Mouse (Mus musculus): ENCODE measurements around the gene M1ap.

The M1ap gene

DNA sequence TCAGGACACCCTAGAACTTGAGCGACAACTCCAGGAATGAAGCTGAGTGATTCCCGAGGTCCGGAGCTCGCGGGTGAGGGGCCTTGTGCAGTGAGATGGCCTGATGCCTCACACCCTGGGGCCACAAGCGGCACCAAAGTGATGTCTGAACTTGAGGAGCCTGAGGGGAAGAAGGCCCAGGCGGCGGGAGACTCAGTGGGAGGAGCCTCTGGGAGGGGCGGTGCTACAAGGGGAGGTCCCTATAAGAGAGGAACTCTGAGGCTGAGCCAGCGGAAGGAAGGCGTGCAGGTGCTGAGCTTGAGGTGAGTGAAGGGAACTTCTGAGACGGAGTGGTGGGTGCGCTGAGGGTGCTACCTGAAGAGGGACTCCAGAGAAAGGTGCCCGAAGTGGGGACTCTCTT lies at the start of gene M1ap:
TSS of gene M1ap (plus strand) at position 252 of the 400 bp plus-strand sequence.
- DNase-seq (ENCODE audit: low spot score) = no peak

DNA sequence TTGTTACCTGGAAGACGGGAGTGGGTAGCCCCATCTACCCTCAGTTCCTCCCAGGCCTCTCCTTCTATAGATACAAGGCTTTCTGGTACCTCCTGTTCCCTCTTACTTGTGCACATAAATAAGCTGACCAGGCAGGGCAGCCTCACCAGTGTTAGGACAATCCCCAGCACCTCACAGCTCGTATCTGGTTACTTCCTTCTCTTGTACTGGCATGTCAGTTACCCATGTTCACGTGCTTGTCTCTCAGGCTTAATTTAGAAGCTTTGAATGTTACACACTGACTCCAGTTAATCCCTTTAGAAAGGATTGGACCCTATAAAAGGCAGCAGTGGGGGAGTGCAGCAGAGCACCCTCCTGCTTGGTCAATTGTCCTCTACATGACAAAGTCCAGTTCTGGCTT lies 49.4 kb upstream of the M1ap start:
- DNase-seq (ENCODE audit: low spot score) = no peak

DNA sequence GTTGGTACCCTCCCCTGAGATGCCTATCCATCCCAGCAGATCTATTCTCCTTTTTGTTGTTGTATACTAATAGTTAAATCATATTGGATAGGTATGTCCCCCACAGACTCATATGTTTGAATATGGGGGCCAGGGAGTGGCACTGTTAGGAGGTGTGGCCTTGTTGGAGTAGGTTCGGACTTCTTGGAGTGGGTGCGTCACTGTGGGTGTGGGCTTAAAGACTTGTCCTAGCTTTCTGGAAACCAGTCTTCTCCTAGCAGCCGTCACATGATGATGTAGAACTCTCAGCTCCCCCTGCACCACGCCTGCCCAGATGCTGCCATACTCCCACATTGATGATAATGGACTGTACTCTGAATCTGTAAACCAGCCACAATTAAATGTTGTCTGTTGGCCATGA lies 48.5 kb upstream of the M1ap start:
- no peak for DNase-seq (ENCODE audit: low spot score)

GRCm38 (mm10) chr6:82898745-82899144 lies 48.0 kb upstream of the M1ap start:
- peak; percentile 15 for DNase-seq (ENCODE audit: low spot score)

DNA sequence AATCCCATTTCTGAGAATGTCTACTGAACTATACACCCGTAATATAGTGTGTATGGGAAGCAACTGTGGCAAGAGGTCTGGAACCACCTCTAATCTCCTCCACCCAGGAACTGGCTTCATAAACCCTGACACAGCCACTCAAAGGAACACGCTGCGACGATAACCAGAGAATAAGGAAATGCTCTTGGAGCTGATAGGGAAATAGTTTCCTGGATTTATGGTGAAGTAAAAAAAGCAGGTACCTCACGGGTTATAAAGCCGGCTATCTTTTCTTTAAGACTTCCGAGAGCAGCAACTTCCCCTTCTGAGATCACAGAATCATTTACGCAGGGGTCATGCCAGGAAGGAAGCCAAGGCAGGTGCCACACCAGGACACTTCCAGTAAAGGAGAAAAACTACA lies 44.1 kb upstream of the M1ap start:
- no peak for DNase-seq (ENCODE audit: low spot score)

GRCm38 (mm10) chr6:82906985-82907384 lies 39.7 kb upstream of the M1ap start:
- no peak for DNase-seq (ENCODE audit: low spot score)

GRCm38 (mm10) chr6:82908034-82908433 lies 38.7 kb upstream of the M1ap start:
- no peak for DNase-seq (ENCODE audit: low spot score)

GRCm38 (mm10) chr6:82909136-82909855 lies 37.4 kb upstream of the M1ap start:
- peak; percentile 62 for DNase-seq (ENCODE audit: low spot score)

DNA sequence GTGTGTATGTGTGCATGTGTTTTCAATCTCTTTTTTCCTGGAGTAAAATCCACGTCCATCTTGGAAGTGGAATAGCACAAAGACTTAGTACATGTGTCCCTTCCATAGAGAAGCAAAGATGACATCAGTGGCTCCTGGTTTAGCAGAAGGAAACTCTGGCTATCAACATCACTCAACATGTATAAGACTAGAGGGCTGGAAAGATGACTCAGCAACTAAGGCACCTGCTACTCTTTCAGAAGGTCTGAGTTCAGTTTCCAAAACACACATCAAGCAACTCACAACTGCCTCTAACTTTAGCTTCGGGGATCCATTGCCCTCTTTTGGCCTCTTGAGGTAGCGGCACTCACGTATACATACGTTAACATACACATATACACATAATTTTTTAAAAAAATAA lies 35.4 kb upstream of the M1ap start:
- no peak for DNase-seq (ENCODE audit: low spot score)

DNA sequence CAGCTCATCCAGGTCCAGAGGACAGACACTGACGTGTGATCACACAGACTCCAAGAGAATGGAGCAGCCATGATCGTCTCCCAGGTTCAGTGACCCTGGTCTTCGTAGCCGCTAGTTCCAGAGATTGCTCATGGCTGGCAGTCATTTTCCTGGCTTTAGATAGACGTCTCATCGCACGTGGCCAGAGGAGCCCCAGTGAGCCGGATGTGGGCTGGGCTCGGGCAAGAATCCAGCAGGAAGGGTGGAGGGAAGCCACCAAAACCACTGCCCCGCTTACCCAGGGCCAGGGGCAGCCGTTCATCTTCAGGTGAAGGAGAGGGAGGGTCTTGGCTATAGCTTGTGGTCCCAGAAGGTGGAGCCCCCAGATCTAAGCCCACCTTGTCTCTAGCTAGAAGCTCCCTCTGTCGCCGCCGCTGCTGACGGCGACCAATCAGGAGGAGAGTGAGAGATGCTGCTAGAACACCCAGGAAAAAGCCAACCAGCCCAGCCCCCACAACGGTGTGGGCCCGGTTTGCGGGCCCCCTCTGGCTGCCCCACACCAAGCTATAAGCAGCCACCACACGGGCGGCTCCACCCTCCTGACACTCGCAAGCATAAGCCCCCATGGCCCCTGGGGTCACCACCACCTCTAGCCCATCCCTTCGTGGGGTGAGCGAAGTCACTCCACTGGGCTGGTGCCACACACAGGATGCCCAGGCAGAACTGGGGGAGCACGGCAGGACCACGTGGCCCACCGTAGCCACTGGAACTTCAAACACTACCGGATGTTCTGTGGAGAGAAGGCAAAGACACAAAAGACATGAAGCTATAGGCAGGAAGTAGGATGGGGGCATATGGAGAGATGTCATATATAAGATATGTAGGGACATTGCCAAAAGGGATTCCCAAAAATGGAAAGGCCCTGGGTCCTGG lies 33.1 kb upstream of the M1ap start:
- DNase-seq (ENCODE audit: low spot score) = no peak

DNA sequence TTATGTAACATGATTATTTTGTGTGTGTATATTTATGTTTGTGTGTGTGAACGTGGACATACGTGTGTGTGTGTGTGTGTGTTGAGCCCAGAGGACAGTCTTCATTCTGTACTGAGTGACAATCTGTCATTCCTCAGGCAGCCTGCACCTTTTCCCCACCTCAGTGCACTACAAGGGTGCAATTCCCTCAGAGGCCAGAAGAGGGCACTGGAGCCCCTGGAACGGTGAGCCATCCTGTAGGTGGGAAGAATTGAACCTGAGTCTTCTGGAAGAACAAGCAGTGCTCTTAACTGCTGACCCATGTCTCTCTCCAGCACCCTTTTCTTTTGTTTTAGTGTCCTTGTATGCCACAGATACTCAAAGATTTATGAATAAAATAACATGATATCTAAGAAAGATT lies 30.8 kb upstream of the M1ap start:
- peak; percentile 51 for DNase-seq (ENCODE audit: low spot score)

- DNase-seq (ENCODE audit: low spot score) = no peak
These were observed 30.2 kb upstream of the M1ap start for GRCm38 (mm10) chr6:82916459-82916858.

DNA sequence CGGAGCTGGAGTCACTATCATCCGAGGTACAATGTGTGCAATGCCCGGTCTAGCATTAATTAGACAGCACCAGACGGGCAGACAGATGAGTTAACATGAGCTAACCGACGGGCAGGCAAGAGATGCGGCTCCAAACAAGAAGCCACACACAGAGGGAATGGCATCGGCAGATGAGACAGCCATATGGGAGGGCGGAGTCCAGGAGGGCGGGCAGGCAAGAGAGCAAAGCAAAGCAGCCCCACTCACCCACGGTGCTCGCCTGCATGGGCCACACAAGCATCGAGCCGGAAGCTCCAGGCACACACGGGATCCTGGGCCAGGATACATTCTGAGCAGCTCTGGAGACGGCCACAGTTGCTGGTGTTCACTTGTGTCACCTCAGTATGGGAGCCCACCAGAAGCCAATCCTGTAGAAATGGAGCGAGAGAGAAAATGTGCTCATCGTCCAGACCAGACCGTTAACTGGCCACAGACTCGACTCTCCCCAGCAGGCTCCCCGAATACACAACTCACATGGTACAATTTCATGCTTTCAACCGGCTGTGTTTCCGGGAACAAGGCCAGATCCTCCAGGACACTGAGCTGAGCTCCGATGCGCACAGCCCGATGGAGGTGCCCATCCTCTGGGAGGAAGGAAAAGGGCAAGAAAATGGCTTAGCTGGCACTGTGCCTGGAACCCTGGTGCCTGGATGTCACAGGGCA lies 29.5 kb upstream of the M1ap start:
- no peak for DNase-seq (ENCODE audit: low spot score)

GRCm38 (mm10) chr6:82917778-82918129 lies 28.9 kb upstream of the M1ap start:
- DNase-seq (ENCODE audit: low spot score) = peak; percentile 80

GRCm38 (mm10) chr6:82918371-82918770 lies 28.3 kb upstream of the M1ap start:
- no peak for DNase-seq (ENCODE audit: low spot score)

DNA sequence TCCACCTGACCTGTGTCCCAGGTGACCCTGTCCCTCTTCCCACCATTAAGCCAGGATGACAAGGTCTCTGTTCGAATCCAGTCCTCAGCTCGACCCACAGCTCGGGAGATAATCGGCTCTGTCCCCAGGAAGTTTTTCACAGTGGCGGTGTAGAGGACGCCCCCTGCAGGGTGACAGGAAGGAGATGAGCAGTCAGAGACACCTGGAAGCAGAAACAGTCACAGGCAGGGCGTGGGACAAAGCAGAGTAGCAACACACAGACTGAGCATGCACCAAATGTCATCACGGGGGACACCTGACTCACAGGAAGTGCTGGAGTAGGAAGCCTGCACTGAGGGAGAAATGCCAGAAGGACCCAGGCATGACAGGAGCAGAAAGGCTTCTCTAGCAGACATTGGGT lies 27.2 kb upstream of the M1ap start:
- no peak for DNase-seq (ENCODE audit: low spot score)

DNA sequence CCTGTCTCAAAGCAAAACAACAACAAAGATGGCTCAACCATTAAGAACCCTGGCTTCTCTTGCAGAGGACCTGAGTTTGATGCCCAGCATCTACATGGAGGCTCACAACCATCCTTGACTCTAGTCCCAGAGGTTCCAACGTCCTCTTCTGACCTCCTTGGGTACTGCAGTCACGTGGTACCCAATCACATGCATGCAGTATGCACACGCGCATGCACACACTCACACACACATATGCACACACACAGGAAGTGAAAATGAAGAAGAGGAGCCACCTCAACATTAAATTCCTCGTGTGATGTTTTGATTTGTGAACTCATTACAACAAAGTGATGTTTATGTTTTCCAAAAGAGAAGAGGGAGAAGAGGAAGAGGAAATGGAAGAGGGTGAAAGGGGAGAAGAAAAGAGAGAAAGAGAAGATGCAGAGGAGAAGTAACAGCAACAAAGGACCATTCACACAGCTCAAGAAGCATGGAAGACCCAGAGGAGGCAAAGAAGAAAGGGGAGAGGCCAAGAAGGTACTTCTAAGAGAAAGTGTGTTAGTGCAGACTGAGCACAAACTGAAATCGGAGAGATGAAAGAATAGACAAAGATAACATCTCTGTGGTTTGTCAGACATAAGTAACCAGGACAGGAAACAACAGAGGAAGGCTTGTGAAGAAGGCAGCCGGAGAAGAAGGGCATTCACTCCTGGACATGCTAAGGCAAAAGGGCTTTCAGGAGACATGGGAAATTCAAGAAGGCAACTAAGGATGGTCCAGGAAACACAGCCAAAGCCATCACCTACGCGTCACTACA lies 25.1 kb upstream of the M1ap start:
- DNase-seq (ENCODE audit: low spot score) = no peak

DNA sequence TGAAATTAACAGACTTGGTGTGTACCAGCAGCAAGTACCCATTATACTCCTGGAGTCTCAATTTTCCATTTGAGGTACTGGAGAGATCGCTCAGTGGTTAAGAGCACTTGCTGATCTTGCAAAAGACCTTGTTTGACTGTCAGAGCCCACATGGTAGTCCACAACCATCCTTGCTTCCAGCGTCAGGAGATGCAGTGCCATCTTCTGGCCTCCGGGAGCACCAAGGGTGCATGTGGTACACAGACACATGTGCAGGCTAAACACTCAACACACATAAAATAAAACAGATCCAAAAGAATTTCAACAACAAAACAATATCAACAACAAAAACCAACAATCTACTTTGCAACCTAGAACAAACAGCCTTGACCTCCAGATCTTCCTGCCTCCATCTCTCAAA lies 21.7 kb upstream of the M1ap start:
- no peak for DNase-seq (ENCODE audit: low spot score)

GRCm38 (mm10) chr6:82926106-82926505 lies 20.6 kb upstream of the M1ap start:
- no peak for DNase-seq (ENCODE audit: low spot score)

DNA sequence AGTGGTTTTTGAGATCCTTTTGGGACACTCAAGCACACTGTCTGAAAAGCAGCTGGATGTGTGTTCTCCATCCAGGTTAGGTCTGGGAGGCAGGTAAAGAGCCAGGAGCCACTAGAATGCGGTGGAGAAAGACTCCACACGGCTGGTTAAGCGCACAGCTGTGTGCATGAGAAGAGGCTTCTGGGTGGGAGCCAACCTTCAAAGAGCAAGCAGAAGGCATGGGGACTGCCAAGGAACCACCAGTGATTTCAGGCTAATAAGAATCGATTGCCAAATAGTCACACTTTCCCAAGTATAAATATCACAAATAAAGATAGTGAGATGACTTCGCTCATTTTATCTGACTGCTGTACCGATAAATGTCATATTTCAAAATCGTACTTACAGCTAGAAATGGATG lies 20.2 kb upstream of the M1ap start:
- DNase-seq (ENCODE audit: low spot score) = no peak

DNA sequence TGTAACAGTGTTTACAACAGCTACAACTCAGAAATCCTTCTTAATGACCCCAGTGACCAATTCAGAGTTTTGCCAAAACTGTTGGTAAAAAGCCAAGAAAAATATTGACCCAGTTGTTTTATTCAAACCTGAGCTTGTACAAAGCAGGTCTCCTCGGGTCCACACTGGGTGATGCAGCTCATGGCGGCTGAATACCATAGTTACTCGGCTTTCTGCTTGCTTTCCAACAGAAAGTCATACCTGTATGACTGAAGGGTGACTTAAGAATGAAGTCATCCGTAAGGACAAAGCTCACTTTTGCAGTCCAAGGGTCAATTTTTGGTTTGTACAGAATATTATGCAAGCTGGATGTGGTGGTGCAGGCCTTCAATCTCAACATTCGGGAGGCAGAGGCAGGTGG lies 19.1 kb upstream of the M1ap start:
- DNase-seq (ENCODE audit: low spot score) = no peak

DNA sequence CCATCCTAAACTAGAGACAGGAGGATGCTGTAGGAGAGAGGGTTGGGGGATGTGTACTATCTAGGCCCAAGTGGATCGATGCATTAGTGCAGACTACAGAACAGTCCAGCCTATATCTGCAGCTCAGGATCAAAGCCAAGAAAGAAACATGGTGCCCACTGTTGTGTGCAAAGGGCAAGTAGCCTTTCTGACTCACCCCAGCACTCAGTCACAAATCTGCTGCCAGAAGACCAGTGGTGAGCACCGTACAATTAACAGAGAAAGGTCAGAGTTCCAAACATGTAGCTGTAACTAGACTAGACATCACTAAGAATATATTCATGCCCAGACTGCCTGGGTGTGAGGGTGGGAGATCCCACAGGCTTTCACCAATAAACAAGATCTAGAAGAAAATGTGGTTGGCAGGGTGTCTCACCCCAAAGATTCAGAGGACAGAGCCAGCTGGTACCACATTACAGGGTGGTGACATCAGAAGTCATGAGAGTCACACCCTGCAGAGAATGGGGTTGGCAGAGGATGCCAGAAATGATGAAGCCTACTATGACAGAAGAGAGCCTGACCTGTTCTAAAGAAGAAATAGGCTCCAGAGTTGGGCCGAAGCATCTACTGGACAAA lies 12.0 kb upstream of the M1ap start:
- DNase-seq (ENCODE audit: low spot score) = no peak
